Mouse (Mus musculus): ENCODE results near the gene Gsg1. TPM values are rescaled to one million over a fixed set of nuclear protein-coding genes. Genes with fewer than 3 reads are reported as not detected.
A peak's percentile ranks its signal among the peaks of the same experiment; 100 is the strongest.

Gsg1 gene
- total RNA-seq, 4 experiments from 2014 or later, result not detected

- no peak for DNase-seq
Measured at GRCm38 (mm10) chr6:135260435-135260834, 6.3 kb upstream of the Gsg1 start.

GRCm38 (mm10) chr6:135252728-135253077 is 1.4 kb downstream of the Gsg1 start:
- DNase-seq, result peak; percentile 56

GRCm38 (mm10) chr6:135251849-135252727 is 2.1 kb downstream of the Gsg1 start:
- DNase-seq, result no peak

- no peak for DNase-seq
Measured at GRCm38 (mm10) chr6:135250926-135251699, 3.0 kb downstream of the Gsg1 start.

- DNase-seq, result peak; percentile 32
Measured at GRCm38 (mm10) chr6:135249846-135250531, 4.2 kb downstream of the Gsg1 start.

GRCm38 (mm10) chr6:135247861-135248260 is 6.3 kb downstream of the Gsg1 start:
- DNase-seq, result no peak

- DNase-seq, result no peak
Measured at GRCm38 (mm10) chr6:135245586-135245985, 8.6 kb downstream of the Gsg1 start.

- DNase-seq, result no peak
Measured at GRCm38 (mm10) chr6:135240361-135240760, 13.8 kb downstream of the Gsg1 start.

GRCm38 (mm10) chr6:135238211-135238610 is 15.9 kb downstream of the Gsg1 start:
- no peak for DNase-seq

GRCm38 (mm10) chr6:135237326-135237725 is 16.8 kb downstream of the Gsg1 start:
- DNase-seq, result no peak

- DNase-seq, result no peak
Measured at GRCm38 (mm10) chr6:135236576-135236975, 17.6 kb downstream of the Gsg1 start.

GRCm38 (mm10) chr6:135235742-135236141 is 18.4 kb downstream of the Gsg1 start:
- no peak for DNase-seq

GRCm38 (mm10) chr6:135232443-135233182 is 21.5 kb downstream of the Gsg1 start:
- no peak for DNase-seq

GRCm38 (mm10) chr6:135230586-135230985 is 23.6 kb downstream of the Gsg1 start:
- DNase-seq, result no peak

- DNase-seq, result no peak
Measured at GRCm38 (mm10) chr6:135228465-135228941, 25.6 kb downstream of the Gsg1 start.

GRCm38 (mm10) chr6:135223786-135224416 is 30.2 kb downstream of the Gsg1 start:
- DNase-seq, result no peak

- no peak for DNase-seq
Measured at GRCm38 (mm10) chr6:135219916-135220315, 34.2 kb downstream of the Gsg1 start.

GRCm38 (mm10) chr6:135218330-135218729 is 35.8 kb downstream of the Gsg1 start:
- DNase-seq, result no peak

- no peak for DNase-seq
Measured at GRCm38 (mm10) chr6:135212666-135213065, 41.5 kb downstream of the Gsg1 start.

GRCm38 (mm10) chr6:135211169-135211568 is 43.0 kb downstream of the Gsg1 start:
- no peak for DNase-seq

GRCm38 (mm10) chr6:135206909-135207308 is 47.2 kb downstream of the Gsg1 start:
- DNase-seq, result no peak

GRCm38 (mm10) chr6:135205802-135206201 is 48.3 kb downstream of the Gsg1 start:
- no peak for DNase-seq

All from adrenal gland, adult 8-10 months (tissue).